Mouse (Mus musculus) 416B (cell line): ENCODE results near the gene Etfa.
A peak's percentile ranks its signal among the peaks of the same experiment; 100 is the strongest.

Source experiments
- DNase-seq: peaks from one replicate; pipeline ENCODE4 v3.0.0; 2011; ENCODE audit warnings: low read depth

The Etfa gene

DNA sequence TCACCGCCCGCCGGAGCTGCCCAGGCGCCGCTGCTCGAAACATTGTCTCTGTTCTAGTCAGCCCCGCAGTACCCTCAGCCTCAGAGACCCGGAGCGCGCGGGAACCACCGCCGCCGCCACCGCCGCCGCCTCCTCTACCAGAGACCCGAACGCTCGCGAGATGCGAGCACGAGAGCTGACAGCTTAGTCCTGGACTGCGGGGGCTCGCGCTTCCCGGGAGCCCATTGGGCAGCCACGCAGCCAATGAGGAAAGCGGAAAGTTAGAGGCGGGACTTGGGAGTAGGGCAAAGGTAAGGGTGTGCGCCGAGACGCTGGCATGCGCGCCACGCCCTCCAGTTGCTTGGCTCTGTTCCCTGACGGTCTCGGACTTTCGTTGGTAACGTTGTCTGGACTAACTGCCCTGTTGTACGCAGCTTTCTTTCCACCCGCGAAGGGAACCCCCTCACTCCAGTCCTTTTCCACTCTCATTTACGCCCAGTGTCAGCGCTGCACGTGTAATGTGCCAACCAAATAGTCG lies at the start of gene Etfa:
TSS of gene Etfa (minus strand) at position 217 of the 517 bp plus-strand sequence.
- DNase-seq = peak; percentile 98

DNA sequence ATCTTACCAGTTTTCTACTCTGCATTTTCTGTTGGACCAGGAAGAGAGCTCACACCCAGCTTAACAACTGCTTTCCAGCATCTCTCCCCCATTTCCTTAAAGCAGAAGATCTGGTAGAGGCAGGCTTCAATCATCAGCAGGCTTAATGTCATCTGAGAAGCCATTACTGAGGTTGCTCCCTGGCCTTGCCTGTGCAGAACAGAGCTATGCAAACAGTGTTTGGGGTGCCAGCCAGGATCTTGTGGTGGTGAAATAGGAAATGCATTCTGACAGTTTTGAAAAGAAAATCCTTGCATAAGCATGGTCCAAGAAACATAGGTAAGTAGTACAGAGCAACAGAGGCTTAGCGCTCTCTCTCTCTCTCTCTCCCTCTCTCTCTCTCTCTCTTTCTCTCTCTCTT lies 48.9 kb upstream of the Etfa start:
- peak; percentile 71 for DNase-seq

DNA sequence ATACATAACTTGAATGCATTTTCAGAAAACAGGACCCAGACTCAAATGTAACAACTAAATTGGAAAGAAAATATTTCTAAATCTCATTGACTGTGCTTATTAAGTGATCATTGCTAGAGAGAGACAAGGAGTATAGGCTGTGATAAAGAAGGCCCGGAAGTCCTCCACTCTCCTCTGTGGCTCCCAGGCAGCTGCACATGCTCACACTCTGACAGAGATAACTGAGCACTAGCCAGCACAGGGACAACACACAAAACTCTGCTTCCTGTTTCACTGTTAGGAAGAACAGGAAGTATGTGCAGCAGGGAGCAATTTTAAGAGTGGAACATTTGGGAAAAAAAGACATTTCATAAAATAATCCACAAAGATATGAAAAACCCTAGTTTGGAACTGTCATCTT lies 42.9 kb upstream of the Etfa start:
- no peak for DNase-seq

DNA sequence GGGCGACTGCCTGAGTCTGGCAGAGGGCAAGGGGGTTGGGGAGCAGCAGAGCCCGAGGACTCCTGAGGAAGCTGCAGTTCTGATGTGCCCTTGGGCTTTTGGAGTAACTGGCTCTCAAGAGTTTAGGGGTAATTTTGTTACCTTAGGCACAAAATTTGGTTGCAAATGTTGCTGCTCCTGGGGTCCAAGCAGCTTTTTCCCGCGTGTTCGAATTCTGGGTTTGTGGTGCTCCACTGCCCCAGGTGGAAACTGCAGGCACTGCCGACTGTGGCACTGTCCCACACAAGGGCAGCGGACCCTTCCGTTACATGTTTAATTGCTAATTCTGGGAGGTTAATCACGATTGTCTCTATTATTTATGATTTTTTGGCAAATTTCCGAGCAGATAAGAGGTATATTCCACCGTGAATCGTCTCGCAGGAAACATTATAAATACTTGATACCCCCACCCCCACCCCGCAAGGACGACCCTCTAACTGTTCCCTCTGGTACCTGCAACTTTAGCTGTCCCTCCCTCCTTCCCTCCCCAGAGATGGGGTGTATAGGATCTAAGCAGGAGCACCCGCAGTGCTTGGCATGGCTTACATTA lies 37.4 kb upstream of the Etfa start:
- no peak for DNase-seq

DNA sequence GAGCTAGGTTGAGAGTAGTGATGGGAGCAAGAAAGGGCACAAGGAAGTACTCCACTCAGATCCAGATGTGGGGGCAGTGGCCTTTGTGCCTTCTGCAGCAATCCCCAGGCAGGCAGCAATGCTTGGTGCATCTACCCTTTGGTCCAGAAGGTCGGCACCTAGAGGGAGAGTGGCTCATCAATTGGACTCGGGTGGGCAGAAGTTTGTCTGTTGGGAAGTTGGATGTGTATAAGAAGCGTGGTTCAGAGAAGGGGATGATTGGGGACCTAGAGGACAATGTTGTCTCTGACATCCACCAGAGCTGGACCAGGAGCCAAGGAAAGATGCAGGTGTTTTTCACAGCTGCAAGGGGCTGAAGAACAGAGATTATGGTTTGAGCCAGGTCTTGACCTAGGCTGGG lies 36.8 kb upstream of the Etfa start:
- DNase-seq = no peak

DNA sequence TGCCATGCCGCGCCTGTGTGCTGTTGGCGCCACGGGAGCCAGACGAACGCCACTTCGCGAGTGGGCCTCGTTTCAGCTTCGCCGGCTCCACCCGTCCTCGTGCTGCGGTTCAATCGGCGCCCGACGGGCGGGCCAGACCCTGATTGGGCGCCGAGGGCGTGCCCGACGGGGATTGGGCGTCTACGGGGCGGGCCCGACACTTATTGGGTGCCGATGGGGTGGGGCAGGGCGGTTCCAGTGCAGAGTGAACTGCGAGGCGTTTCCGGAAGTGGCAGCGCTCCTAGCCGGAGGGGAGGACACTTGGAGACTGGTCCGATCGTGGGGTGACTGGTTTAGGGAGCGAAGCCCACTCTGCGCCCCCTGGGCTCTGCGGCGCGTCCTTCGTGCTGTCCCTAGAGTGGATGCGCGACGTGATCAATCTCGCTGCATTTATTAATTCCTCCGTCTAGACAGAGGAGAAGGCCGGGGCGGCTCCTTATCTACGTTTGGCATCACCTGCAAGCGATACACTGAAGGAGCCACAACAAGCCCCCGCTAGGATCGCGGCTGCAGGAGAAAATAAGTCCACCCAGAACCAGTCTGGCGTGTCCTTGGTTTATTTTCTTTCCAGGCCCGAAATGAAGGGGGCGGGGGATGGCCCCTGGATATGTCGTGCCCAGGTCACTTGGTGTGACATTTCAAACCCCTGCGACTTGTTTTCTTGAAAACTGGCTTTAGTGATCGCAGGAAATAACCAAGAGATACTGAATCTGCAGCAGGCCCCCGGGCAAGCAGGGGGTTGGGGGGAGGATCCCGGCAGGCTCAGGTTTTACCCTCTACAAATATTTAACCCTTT lies 34.4 kb upstream of the Etfa start:
- no peak for DNase-seq

DNA sequence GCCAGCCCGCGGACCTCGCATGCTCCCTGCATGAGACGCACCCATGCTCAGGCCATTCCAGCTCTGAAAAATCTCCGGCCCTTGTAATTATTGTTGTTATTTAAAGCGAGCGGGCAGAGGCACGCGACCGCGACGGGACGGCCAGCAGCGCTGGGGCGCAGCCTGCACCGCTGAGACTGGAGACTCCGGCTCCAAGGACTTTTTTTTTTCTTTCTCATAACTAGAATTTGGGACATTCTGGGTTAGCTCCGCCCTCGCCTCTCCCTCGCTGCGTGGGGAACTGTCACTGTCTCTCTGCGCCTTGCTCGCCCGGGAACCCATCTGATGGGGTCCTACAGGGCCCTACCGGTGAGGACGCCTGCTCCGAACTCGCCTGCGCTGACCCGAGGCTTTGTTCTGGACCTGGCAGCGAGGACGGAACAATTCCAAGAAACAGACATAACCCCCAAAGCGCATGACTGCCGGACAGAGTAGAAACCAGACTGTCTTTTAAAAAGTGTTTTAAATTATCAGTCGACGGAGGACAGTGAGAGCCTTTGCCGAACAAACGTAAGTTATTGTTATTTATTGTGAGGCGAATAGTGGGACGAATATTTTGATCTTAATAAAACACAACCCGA lies 33.6 kb upstream of the Etfa start:
- no peak for DNase-seq

DNA sequence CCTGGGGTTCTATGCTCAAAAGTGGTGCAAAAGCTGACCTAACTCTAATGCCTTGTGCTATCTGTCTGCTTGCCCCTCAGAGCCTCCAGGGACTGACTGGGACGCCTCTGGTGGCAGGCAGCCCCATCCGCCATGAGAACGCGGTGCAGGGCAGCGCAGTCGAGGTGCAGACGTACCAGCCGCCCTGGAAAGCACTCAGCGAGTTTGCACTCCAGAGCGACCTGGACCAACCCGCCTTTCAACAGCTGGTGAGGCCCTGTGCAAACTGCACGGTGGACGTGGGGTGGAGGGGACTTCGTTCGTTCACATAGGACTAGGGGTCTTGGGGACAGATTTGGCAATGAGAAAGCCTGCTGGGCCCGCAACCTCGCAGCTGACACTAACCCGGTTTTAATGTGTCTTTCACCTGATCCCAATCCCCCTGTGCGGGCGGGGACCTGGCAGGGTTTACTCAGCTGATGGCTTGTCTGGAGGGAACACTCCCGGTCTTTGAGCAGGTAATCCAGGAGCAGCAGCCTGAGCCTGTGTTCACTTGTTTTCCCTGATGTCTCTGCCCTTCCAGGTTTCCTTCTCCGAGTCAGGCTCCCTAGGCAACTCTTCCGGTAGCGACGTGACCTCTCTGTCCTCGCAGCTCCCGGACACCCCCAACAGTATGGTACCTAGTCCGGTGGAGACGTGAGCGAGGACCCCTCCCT lies 33.0 kb upstream of the Etfa start:
- no peak for DNase-seq

DNA sequence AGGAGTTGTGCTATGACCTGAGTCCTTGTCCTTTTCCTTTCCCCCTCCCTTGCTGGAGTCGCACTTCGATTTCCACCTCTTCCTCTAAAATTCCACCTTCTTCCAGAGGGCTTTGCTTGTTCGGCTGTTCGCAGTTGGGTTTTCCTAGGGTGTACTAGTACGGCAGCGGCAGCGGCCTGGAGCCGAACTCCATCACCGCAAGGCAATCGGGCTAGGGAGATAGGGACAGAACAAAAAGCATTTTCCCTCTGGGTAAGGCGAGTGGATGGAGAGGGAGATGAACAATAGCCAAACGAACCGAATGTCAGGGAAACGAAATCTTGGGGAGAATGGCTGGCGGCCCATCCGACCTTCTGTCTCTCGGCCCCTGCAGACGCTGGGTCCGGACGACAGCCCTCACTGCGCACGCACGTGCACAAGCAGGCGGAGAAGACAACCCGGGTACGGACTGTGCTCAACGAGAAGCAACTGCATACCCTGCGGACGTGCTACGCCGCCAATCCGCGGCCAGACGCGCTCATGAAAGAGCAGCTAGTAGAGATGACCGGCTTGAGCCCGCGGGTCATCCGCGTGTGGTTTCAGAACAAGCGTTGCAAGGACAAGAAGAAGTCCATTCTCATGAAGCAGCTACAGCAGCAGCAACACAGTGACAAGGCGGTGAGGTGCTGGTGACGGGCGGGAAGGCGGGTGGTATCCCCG lies 31.8 kb upstream of the Etfa start:
- DNase-seq = no peak

DNA sequence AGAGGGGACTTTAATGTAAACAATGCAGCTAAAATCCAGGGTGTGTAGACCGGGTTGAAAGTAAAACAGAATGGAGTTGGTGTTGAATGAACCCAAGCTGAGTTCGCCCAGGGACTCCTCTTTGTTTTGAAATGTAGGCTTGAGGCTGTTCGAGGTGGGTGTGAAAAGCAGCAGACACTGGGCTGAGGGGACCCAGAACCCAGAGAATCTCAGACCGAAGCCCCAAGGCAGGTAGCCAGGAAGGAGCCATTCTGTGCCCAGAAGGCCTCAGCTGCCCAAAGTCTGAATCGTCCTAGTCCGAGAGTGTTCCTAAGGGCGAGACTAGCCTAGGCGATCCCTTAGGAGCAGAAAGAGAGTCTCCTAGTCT lies 31.3 kb upstream of the Etfa start:
- no peak for DNase-seq

DNA sequence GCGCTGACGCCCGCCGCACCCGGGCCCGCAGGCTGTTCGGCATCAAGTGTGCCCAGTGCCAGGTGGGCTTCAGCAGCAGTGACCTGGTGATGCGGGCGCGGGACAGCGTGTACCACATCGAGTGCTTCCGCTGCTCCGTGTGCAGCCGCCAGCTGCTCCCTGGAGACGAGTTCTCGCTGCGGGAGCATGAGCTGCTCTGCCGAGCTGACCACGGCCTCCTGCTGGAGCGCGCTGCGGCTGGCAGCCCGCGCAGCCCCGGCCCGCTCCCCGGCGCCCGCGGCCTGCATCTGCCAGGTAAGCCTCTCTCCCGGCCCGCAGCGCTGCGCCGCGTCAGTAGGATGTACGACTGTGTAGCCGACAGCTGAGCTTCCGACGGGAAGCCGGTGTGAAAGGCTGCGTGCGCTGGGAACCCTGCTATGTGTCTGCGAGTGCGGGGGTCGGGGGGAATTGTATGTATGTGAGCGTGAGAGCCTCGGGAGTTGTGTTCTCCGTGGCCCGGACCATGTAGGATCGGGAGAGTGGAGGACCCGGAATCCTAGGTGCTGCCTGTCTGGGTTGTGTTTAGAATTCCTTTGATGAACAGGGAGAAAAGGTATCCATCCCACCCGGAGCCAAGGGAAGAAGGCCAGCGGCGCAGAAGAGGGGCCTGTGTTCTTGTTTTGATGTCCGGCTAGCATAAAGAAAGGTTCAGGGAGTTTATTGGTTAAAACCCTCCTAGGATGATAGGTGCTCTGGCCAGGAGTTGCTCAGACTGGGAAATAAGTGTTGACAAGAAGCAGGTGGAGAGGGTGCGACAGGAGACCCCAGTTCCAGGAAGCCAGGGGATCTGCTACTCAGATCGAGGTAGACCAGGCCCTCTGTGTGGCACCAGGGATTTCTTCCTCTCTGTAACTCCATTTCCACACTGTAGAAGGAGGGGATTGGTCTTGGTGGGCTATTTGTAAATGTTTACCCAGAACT lies 30.6 kb upstream of the Etfa start:
- DNase-seq = no peak

DNA sequence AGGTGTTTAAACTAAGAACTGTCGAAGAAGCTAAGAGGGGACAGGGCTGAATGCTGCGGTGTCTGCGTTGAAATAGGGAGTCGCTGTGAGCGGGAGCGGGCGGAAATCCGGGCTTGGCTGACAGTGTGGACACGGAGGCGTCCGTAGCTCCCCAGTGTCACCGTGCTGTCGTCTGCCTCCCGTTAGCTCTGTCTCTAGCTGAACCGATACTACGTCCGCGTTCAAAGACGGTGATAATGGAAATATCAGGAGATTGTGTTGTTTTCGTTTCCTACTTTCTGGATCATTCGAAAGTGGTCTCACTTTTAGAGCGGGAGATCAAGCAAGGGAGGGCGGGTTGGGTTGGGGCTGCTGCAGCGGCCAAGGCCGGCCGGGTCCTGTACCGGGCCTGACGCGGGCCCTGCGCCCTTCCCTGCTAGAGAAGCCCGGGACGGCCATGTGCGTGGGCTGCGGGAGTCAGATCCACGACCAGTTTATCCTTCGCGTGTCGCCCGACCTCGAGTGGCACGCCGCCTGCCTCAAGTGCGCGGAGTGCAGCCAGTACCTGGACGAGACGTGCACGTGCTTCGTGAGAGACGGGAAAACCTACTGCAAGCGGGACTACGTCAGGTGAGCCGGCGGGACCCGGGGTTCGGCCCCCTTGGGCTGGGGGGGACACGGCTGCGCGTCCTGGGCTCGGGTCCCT lies 29.8 kb upstream of the Etfa start:
- DNase-seq = no peak

DNA sequence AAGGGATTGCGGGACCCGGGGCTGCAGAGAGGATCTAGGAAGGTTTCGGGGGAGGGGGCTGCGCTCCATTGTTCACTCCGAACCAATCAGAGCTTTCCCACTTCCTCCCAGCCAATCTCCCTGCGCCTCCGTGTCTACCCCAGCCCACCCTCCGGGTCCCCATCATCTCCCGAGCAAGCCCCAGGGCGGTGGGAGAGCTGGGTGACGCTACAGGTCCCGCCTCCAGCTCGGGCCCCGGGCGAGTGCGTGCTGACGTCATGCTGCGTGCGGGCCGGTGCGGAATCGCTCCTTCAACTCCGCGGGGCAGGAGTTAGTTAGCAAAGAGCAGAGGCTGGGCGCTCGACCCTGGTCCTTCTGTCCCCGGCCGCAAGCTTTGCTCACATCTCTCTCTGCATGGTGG lies 28.8 kb upstream of the Etfa start:
- no peak for DNase-seq

DNA sequence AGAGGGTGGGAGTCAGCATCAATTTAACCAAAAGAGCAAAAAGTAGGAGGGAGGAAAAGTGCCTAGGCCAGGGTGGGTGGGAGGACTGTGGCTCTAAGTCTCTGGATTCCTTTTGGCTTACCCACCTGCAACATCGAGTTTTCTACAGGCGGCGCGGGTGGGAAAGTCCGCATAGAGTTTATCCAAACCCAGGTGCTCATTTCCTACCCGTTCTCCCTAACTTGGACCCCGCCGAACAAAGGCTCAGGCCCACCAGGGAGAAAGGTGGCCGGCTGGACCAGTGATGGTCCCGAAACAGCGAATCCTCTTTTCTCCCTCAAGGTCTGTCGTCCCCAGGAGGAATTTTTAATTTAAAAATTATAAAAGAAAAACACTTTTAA lies 28.3 kb upstream of the Etfa start:
- DNase-seq = no peak

DNA sequence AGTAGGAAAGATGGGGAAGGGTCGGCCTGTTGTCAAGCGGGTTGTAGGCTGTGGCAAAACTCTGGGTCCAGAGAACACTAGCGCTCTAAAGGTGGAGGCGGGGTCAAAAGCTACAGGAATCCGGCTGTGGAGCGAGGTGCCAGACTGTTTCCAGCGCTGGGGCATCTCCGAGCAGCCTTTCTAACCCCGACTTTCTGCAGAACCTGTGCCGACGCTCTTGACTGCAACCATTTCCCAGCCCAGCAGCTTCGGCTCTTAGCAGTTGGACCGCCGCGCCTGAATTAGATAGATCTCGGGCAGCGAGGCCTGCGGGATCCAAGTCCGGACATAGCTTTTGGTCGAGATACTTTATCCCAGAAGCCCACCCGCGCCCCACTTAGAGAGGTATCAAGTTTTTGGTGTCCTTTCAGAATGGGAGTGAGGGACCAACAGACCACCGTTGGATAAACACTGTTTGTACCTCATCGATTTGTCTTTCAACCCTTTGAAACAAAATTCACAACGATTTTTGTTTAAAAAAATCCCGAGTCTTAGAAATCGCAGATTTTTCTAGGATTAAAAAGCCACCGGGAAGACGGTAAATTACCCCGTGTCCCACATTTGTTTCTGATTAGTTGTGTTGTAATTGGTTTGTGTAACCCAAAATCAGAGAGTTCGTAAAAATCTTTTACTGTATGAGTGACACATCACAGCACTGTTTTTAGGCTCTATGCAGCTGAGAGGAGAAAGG lies 27.8 kb upstream of the Etfa start:
- no peak for DNase-seq

DNA sequence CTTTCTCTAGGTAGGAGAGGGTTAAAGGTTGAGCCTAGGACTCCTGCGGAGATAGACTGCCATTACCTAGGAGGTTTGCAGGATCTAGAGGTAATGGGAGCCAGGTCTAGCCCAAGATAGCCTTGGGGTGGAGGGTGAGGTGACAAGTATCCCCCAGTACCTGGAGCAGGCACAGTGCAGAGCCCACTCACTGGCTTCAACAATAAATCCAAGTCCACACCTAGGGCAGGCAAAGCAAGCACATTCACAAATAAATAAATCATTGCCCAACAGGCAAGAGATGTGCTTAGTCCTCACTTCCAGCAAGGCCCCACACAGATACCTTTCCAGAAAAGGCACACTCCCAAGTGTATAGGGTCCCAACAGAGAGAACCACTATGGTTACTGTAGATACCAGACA lies 27.0 kb upstream of the Etfa start:
- no peak for DNase-seq

DNA sequence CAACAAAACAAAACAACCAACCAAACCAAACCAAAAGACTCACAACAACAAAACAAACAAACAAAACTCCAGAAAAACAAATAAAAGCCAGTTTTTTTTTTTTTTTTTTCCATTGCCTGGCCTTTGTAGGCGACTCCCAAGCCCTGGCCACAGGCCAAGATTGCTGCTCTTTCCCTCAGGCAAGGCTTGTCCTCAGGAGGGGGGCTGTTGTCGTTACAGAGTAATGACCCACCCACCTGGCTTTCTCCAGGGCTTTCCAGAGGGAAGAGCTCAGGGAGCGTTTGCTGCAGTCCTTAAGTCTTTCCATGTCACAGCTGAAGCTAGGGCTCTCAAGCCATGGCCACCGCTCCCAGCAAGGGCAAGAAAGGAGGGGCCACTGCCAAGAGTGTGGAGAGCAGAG lies 26.3 kb upstream of the Etfa start, which contains the start of gene Isl2:
TSS of gene Isl2 (plus strand) at position 296 of the 400 bp plus-strand sequence.
- no peak for DNase-seq

DNA sequence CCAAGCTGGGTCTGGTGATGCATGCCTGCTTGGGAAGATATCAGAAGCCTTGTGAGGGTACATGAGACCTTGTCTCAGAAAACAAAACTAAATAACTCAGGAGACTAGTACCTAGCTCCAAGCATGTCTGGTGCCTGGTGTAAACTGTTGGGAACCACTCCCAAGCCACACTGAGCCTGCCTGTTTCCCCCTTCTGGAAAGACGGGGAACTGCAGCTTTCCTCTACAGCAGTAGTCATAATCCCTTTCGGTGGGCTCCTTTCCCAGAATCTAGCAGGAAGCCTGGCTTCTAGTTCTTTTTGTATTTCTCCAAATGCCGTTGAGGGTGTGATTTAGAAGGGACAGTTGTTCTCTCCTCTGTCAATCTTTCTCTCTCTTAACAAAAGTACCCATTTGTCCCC lies 23.9 kb upstream of the Etfa start:
- DNase-seq = peak; percentile 42

DNA sequence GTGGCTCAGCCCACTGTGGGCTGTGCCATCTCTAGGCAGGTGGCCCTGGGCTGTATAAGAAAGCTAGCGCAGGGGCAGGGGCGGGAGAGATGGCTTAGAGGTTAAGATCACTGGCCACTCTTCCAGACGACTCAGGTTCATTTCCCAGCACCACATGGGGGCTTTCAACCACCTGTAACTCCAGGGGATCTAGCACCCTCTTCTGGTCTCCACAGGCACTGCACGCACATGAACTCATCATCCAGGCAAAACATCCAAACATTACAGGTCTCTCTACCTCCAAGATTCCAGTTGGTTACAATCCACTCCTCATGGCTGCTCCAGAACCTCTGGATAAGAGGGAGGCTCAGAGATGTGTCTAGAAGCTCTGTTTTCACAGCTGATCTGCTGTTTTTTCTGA lies 13.7 kb upstream of the Etfa start:
- peak; percentile 50 for DNase-seq
